In genomic region chr5:75980521-75981311, GRCm38 (mm10) we compare ENCODE assay signal across 16 mouse cellular contexts. TPM values are rescaled to one million over a fixed set of nuclear protein-coding genes. Genes with fewer than 3 reads are reported as not detected.
DNase-seq lines count a peak whose midpoint lies in the region; ATAC-seq and TF ChIP-seq lines count a peak whose summit lies in the region.
"Had no signal": no experiment of that assay in that cellular context is flagged by ENCODE, and none has a peak within 500 bp of the region (broad histone marks: within the 10 kb centered on the region; RNA-seq: fewer than 3 reads in every experiment).

No protein-coding gene starts in this region.

- peaks cover 48% of the 10 kb centered on the region for H3K27me3 ChIP-seq in heart, embryonic 10.5 days (ENCODE audit: insufficient read depth, poor library complexity, severe bottlenecking)
- peaks cover 19% of the 10 kb centered on the region for H3K27me3 ChIP-seq in lung, postnatal 0 days (replicated peaks; ENCODE audit: insufficient read depth, low read length)
- peaks cover 30% of the 10 kb centered on the region for H3K27me3 ChIP-seq in intestine, embryonic 16.5 days (replicated peaks; ENCODE audit: control insufficient read depth, insufficient read depth, low read length)
- peaks cover 22% of the 10 kb centered on the region; the same call in 1 of the 2 replicates for H3K27me3 ChIP-seq in kidney, embryonic 14.5 days (ENCODE audit: control insufficient read depth, insufficient read depth, low read length)

- 63% methylated on average over 23 of the region's 23 CpGs for WGBS in heart, embryonic 10.5 days
- 52% methylated on average over 23 of the region's 23 CpGs for WGBS in lung, postnatal 0 days
- 62% methylated on average over 23 of the region's 23 CpGs for WGBS in intestine, embryonic 16.5 days
- WGBS in kidney, embryonic 14.5 days, result 59% methylated on average over 23 of the region's 23 CpGs

- no peaks in the 10 kb centered on the region for H3K9me3 ChIP-seq in heart, embryonic 10.5 days
- no peaks in the 10 kb centered on the region for H3K9me3 ChIP-seq in lung, postnatal 0 days (ENCODE audit: low read length)
- H3K9me3 ChIP-seq in intestine, embryonic 16.5 days (ENCODE audit: control insufficient read depth, low read length), result 0 out of 2 replicates have a peak, but pooled peaks cover 2% of the 10 kb centered on the region
- H3K9me3 ChIP-seq in kidney, embryonic 14.5 days (ENCODE audit: control insufficient read depth, low read length), result 0 out of 2 replicates have a peak, but pooled peaks cover 4% of the 10 kb centered on the region
- H3K9me3 ChIP-seq: embryonic facial prominence, embryonic 15.5 days had no signal

- DNase-seq in heart, embryonic 10.5 days (ENCODE audit: low spot score), result peak; percentile 58
- no peak for DNase-seq in heart, postnatal 36 days
- peak; percentile 36 for DNase-seq in lung, postnatal 0 days (ENCODE audit: low spot score)
- DNase-seq in lung, postnatal 14 days, result no peak
- DNase-seq in Muller cell, postnatal 12 days (ENCODE audit: inconsistent ontology term), result peak; percentile 27
- DNase-seq: cerebellum, adult 11 months; liver; right cerebral cortex, adult 18-20 months had no signal

- no peak for ATAC-seq in lung, postnatal 0 days
- ATAC-seq in megakaryocyte, adult 5-6 weeks (ENCODE audit: poor library complexity, severe bottlenecking), result peak; percentile 86
- no peak for ATAC-seq in intestine, embryonic 16.5 days
- no peak for ATAC-seq in kidney, embryonic 14.5 days (ENCODE audit: low FRiP score, low TSS enrichment)
- ATAC-seq: forebrain, embryonic 14.5 days had no signal

- H3K36me3 ChIP-seq in heart, embryonic 10.5 days, result no peaks in the 10 kb centered on the region
- H3K36me3 ChIP-seq in lung, postnatal 0 days (ENCODE audit: insufficient read depth, low read length), result no peaks in the 10 kb centered on the region
- H3K36me3 ChIP-seq in intestine, embryonic 16.5 days (ENCODE audit: control insufficient read depth, insufficient read depth, low read length), result no peaks in the 10 kb centered on the region
- no peaks in the 10 kb centered on the region for H3K36me3 ChIP-seq in kidney, embryonic 14.5 days (ENCODE audit: control insufficient read depth, insufficient read depth, low read length)
- H3K36me3 ChIP-seq: embryonic facial prominence, embryonic 15.5 days had no signal

- H3K4me2 ChIP-seq in lung, postnatal 0 days (replicated peaks; ENCODE audit: low read depth, low read length), result no peak overlapping the region; the same call in 1 of the 2 replicates
- no peak overlapping the region for H3K4me2 ChIP-seq in intestine, embryonic 16.5 days (ENCODE audit: low read depth, low read length)
- no peak overlapping the region for H3K4me2 ChIP-seq in kidney, embryonic 14.5 days (replicated peaks; ENCODE audit: low read depth, low read length)
- H3K4me2 ChIP-seq: embryonic facial prominence, embryonic 15.5 days had no signal

- no peak for TF ChIP-seq EP300 in lung, postnatal 0 days (IDR thresholded peaks at IDR 0.05)

- H3K27ac ChIP-seq in heart, embryonic 10.5 days, result no peak overlapping the region
- H3K27ac ChIP-seq in lung, postnatal 0 days (ENCODE audit: low read length), result no peak overlapping the region
- H3K27ac ChIP-seq in intestine, embryonic 16.5 days (ENCODE audit: low read length), result no peak overlapping the region
- no peak overlapping the region for H3K27ac ChIP-seq in kidney, embryonic 14.5 days (ENCODE audit: low read depth, low read length)
- H3K27ac ChIP-seq: embryonic facial prominence, embryonic 15.5 days; left cerebral cortex, adult 2 months had no signal

- H3K4me3 ChIP-seq in heart, embryonic 10.5 days, result no peak overlapping the region
- H3K4me3 ChIP-seq in lung, postnatal 0 days (ENCODE audit: low read depth, low read length), result no peak overlapping the region
- H3K4me3 ChIP-seq in intestine, embryonic 16.5 days (ENCODE audit: low read length), result no peak overlapping the region
- no peak overlapping the region for H3K4me3 ChIP-seq in kidney, embryonic 14.5 days (ENCODE audit: low read length)
- H3K4me3 ChIP-seq: embryonic facial prominence, embryonic 15.5 days; left cerebral cortex, adult 2 months; megakaryocyte, embryonic 14.5 days; myocyte had no signal

- intact Hi-C loops in heart, postnatal 36 days (cut with DNase I), result no loop called here

- TF ChIP-seq CTCF in lung, postnatal 0 days (IDR thresholded peaks at IDR 0.05), result peak; percentile 42

- peaks cover 24% of the 10 kb centered on the region for H3K4me1 ChIP-seq in heart, embryonic 10.5 days
- 0 out of 2 replicates have a peak, but pooled peaks cover 3% of the 10 kb centered on the region for H3K4me1 ChIP-seq in lung, postnatal 0 days (ENCODE audit: insufficient read depth, low read depth, low read length)
- peaks cover 13% of the 10 kb centered on the region for H3K4me1 ChIP-seq in intestine, embryonic 16.5 days (ENCODE audit: control insufficient read depth, insufficient read depth, low read length)
- no peaks in the 10 kb centered on the region for H3K4me1 ChIP-seq in kidney, embryonic 14.5 days (ENCODE audit: control insufficient read depth, insufficient read depth, low read length)

- H3K9ac ChIP-seq in lung, postnatal 0 days (replicated peaks; ENCODE audit: low read depth), result no peak overlapping the region
- H3K9ac ChIP-seq in intestine, embryonic 16.5 days (ENCODE audit: low read depth, low read length), result no peak overlapping the region
- no peak overlapping the region for H3K9ac ChIP-seq in kidney, embryonic 14.5 days (ENCODE audit: low read depth, low read length)
- H3K9ac ChIP-seq: embryonic facial prominence, embryonic 15.5 days had no signal

RNA-seq across cellular contexts. Expression of gene Kdr, which starts 2.5 kb away (rescaled TPM):
- polyA plus RNA-seq in heart, embryonic 10.5 days (2016; fragmentation: Nextera tagmentation; extraction: Ambion mirVana), result 36.7 and 48.1 TPM in 2 replicates
- total RNA-seq in heart, postnatal 36 days (2021), result 100 to 1,000 TPM in 1 of 2 experiments, 10 to 100 TPM in 1; 80.1 to 100 TPM
- polyA plus RNA-seq in lung, postnatal 0 days (2015; fragmentation: Nextera tagmentation; extraction: Ambion mirVana), result 46.4 and 69.4 TPM in 2 replicates
- total RNA-seq in megakaryocyte, adult 5-6 weeks (2015), result 0.07 TPM in 1 of 2 replicates, not detected in the other
- total RNA-seq in megakaryocyte, adult 5-6 weeks (2017), result 0.07 TPM in 1 of 2 replicates, not detected in the other
- 19.6 and 21.6 TPM in 2 replicates for polyA plus RNA-seq in intestine, embryonic 16.5 days (2015; fragmentation: Nextera tagmentation; extraction: Ambion mirVana)
- polyA plus RNA-seq in kidney, embryonic 14.5 days (2014; fragmentation: Nextera tagmentation; extraction: Ambion mirVana), result 18.4 and 39.5 TPM in 2 replicates
- polyA plus RNA-seq: myocyte had no signal

Comparison
In these comparisons a context has a peak if more than half of its experiments do, and no peak if none do; other contexts are left out.
1. DNase-seq: peak in heart, embryonic 10.5 days (single experiment), lung, postnatal 0 days (single experiment) and Muller cell, postnatal 12 days (single experiment); none in heart, postnatal 36 days (0 of 2) and lung, postnatal 14 days (single experiment).